Mouse (Mus musculus) embryonic fibroblast, embryonic 13.5 days (primary cell): Measurements from ENCODE around the gene Castor1.

Experiments
- CTCF ChIP-seq: IDR thresholded peaks from 2 replicates; pipeline ENCODE4 v1.5.1; 2011; ENCODE audit warnings: mild to moderate bottlenecking, control low read depth, low read length, moderate library complexity, borderline replicate concordance; ENCODE audit not compliant: insufficient read depth
- POLR2A ChIP-seq: IDR thresholded peaks from 2 replicates; pipeline ENCODE4 v1.6.1; 2011; ENCODE audit warnings: low read depth, mild to moderate bottlenecking, control low read depth, low read length, moderate library complexity

DNA sequence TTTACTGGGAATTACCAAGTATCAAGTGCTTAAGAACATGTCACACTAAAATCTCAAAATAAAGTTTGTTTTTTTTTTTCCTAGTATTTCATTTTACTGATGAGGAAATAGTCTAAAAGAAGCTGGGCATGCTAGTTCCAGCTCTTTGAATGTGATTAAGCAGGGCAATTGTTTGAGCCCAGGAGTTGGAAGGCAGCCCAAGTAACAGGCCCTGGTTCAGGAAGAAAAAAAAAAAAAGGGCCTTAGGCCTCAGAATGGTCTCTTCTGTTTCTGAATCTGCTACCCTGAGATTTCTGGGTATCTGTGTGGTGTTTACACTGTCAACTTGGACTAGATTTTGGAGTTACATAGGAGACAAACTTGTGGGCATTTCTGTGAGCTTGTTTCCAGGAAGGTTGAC lies 34.5 kb upstream of the Castor1 start:
- TF ChIP-seq CTCF: no peak
- TF ChIP-seq POLR2A: no peak
